Mouse (Mus musculus) spleen, postnatal 10 days (tissue): Measurements from ENCODE around the gene Padi2.

Source experiments
- DNase-seq, 2 experiments: peaks; one replicate each; pipeline ENCODE4 v3.0.0; 2021 to 2022; ENCODE audit warnings: low spot score in 2 of 2

Padi2 gene

GRCm38 (mm10) chr4:140958319-140958718 is 52.2 kb downstream of the Padi2 start:
- DNase-seq: no peak

GRCm38 (mm10) chr4:140959128-140959679 is 53.1 kb downstream of the Padi2 start:
- no peak for DNase-seq

GRCm38 (mm10) chr4:140959715-140960479 is 53.8 kb downstream of the Padi2 start:
- DNase-seq: no peak

- peak; percentile 80 to 93 for DNase-seq
These were observed 54.8 kb downstream of the Padi2 start, which contains the start of gene Sdhb for GRCm38 (mm10) chr4:140960781-140961466. Gene Sdhb (plus strand): TSS chr4:140961203.

GRCm38 (mm10) chr4:140961467-140962206 is 55.5 kb downstream of the Padi2 start:
- DNase-seq: no peak

- no peak for DNase-seq
These were observed 56.2 kb downstream of the Padi2 start for GRCm38 (mm10) chr4:140962207-140962909.

GRCm38 (mm10) chr4:140962950-140963349 is 56.8 kb downstream of the Padi2 start:
- peak in 1 of 2 experiments; percentile 59 for DNase-seq

GRCm38 (mm10) chr4:140963941-140964597 is 57.9 kb downstream of the Padi2 start:
- no peak for DNase-seq

- peak in 1 of 2 experiments; percentile 76 for DNase-seq
These were observed 58.5 kb downstream of the Padi2 start for GRCm38 (mm10) chr4:140964620-140965019.

GRCm38 (mm10) chr4:140967386-140968159 is 61.4 kb downstream of the Padi2 start:
- DNase-seq: no peak

GRCm38 (mm10) chr4:140971691-140972090 is 65.5 kb downstream of the Padi2 start:
- no peak for DNase-seq

GRCm38 (mm10) chr4:140974408-140974807 is 68.3 kb downstream of the Padi2 start:
- DNase-seq: no peak

- DNase-seq: no peak
These were observed 69.2 kb downstream of the Padi2 start for GRCm38 (mm10) chr4:140975356-140975755.

- no peak for DNase-seq
These were observed 71.1 kb downstream of the Padi2 start for GRCm38 (mm10) chr4:140977278-140977677.

- no peak for DNase-seq
These were observed 71.9 kb downstream of the Padi2 start for GRCm38 (mm10) chr4:140977886-140978692.

GRCm38 (mm10) chr4:140981605-140982004 is 75.5 kb downstream of the Padi2 start:
- DNase-seq: peak in 1 of 2 experiments; percentile 46

GRCm38 (mm10) chr4:140982808-140983207 is 76.7 kb downstream of the Padi2 start:
- no peak for DNase-seq

- DNase-seq: peak; percentile 34 to 75
These were observed 77.3 kb downstream of the Padi2 start for GRCm38 (mm10) chr4:140983442-140983841.

GRCm38 (mm10) chr4:140984544-140984943 is 78.4 kb downstream of the Padi2 start:
- DNase-seq: no peak
